Comparison of ENCODE assay signal across 21 mouse cellular contexts in the genomic region with DNA sequence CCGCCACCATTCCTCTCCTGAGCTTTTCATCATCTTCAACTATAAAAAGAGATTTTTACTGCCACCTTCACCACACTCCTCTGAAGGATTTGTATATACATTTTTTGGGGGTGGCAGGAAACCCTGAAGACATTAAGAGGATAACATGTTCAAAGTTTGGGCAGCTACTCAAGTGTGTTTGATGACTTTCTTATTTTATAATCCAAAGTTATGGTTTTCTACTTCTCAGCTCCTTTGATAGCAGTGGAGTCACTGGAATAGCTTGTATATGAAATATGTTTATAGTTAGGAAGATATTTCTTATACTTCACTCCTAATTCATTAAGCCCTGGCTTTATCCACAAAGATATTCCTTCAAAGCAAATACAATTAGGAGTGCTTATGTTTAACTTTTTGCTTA.
DNase-seq lines count a peak whose midpoint lies in the region; ATAC-seq and TF ChIP-seq lines count a peak whose summit lies in the region.
"Had no signal": no experiment of that assay in that cellular context is flagged by ENCODE, and none has a peak within 500 bp of the region (broad histone marks: within the 10 kb centered on the region; RNA-seq: fewer than 3 reads in every experiment).

No protein-coding gene starts in this region.

- peak; percentile 83 for DNase-seq in lung, embryonic 14.5 days
- no peak for DNase-seq in lung, postnatal 0 days (ENCODE audit: low spot score)
- no peak for DNase-seq in lung, postnatal 36 days
- no peak for DNase-seq in lung, postnatal 14 days
- DNase-seq: adrenal gland, adult 2 months; adrenal gland, adult 8-10 months; adrenal gland, postnatal 10 days; adrenal gland, postnatal 14 days; adrenal gland, postnatal 25 days; adrenal gland, postnatal 36 days; B cell, adult 2 months; cerebellum, adult 11 months; cerebellum, adult 11-12 months; cerebellum, adult 18-20 months had no signal

- H3K4me1 ChIP-seq in lung, embryonic 14.5 days (ENCODE audit: insufficient read depth) = 0 out of 2 replicates have a peak, but pooled peaks cover 4% of the 10 kb centered on the region
- no peaks in the 10 kb centered on the region for H3K4me1 ChIP-seq in lung, postnatal 0 days (ENCODE audit: insufficient read depth, low read depth, low read length)
- H3K4me1 ChIP-seq in lung, embryonic 15.5 days = no peaks in the 10 kb centered on the region
- 0 out of 2 replicates have a peak, but pooled peaks cover 2% of the 10 kb centered on the region for H3K4me1 ChIP-seq in lung, embryonic 16.5 days (replicated peaks; ENCODE audit: control insufficient read depth, insufficient read depth, low read length)

- no peaks in the 10 kb centered on the region for H3K36me3 ChIP-seq in lung, embryonic 14.5 days (ENCODE audit: insufficient read depth)
- no peaks in the 10 kb centered on the region for H3K36me3 ChIP-seq in lung, postnatal 0 days (ENCODE audit: insufficient read depth, low read length)
- no peaks in the 10 kb centered on the region for H3K36me3 ChIP-seq in lung, embryonic 15.5 days
- no peaks in the 10 kb centered on the region for H3K36me3 ChIP-seq in lung, embryonic 16.5 days (ENCODE audit: control insufficient read depth, insufficient read depth, low read length)
- H3K36me3 ChIP-seq: G1E had no signal

- no peaks in the 10 kb centered on the region for H3K9me3 ChIP-seq in lung, embryonic 14.5 days (ENCODE audit: low read depth, low read length)
- no peaks in the 10 kb centered on the region for H3K9me3 ChIP-seq in lung, postnatal 0 days (ENCODE audit: low read length)
- no peaks in the 10 kb centered on the region for H3K9me3 ChIP-seq in lung, embryonic 15.5 days
- H3K9me3 ChIP-seq in lung, embryonic 16.5 days (ENCODE audit: control insufficient read depth, low read length) = no peaks in the 10 kb centered on the region
- H3K9me3 ChIP-seq: G1E had no signal

- ATAC-seq in lung, embryonic 14.5 days (ENCODE audit: insufficient read depth) = peak; percentile 92
- ATAC-seq in lung, postnatal 0 days = no peak
- ATAC-seq in lung, embryonic 15.5 days (ENCODE audit: borderline replicate concordance, extremely low read depth, low FRiP score, low TSS enrichment) = peak; percentile 87
- peak; percentile 92 for ATAC-seq in lung, embryonic 16.5 days (ENCODE audit: low read depth)
- ATAC-seq: activated CD4-positive, CD25-positive, alpha-beta regulatory T cell, adult 4 months; CD4-positive, CD25-positive, alpha-beta regulatory T cell, adult 4 months; Patski had no signal

- H3K27me3 ChIP-seq in lung, embryonic 14.5 days (ENCODE audit: insufficient read depth, low read length) = no peaks in the 10 kb centered on the region
- no peaks in the 10 kb centered on the region for H3K27me3 ChIP-seq in lung, postnatal 0 days (replicated peaks; ENCODE audit: insufficient read depth, low read length)
- no peaks in the 10 kb centered on the region for H3K27me3 ChIP-seq in lung, embryonic 15.5 days
- H3K27me3 ChIP-seq in lung, embryonic 16.5 days (ENCODE audit: control insufficient read depth, insufficient read depth, low read depth, low read length) = no peaks in the 10 kb centered on the region
- H3K27me3 ChIP-seq: CH12.LX had no signal

- no peak overlapping the region for H3K4me3 ChIP-seq in lung, embryonic 14.5 days (ENCODE audit: low read depth, low read length)
- H3K4me3 ChIP-seq in lung, postnatal 0 days (ENCODE audit: low read depth, low read length) = no peak overlapping the region
- no peak overlapping the region for H3K4me3 ChIP-seq in lung, embryonic 15.5 days
- H3K4me3 ChIP-seq in lung, embryonic 16.5 days (ENCODE audit: low read length) = no peak overlapping the region

- no peak for TF ChIP-seq CTCF in lung, embryonic 14.5 days (IDR thresholded peaks at IDR 0.05; ENCODE audit: low read depth)
- no peak for TF ChIP-seq CTCF in lung, postnatal 0 days (IDR thresholded peaks at IDR 0.05)

- no peak for TF ChIP-seq EP300 in lung, postnatal 0 days (IDR thresholded peaks at IDR 0.05)

- no peak overlapping the region for H3K4me2 ChIP-seq in lung, embryonic 14.5 days
- H3K4me2 ChIP-seq in lung, postnatal 0 days (replicated peaks; ENCODE audit: low read depth, low read length) = no peak overlapping the region
- no peak overlapping the region for H3K4me2 ChIP-seq in lung, embryonic 15.5 days
- no peak overlapping the region for H3K4me2 ChIP-seq in lung, embryonic 16.5 days (ENCODE audit: low read depth, low read length)

- H3K27ac ChIP-seq in lung, embryonic 14.5 days (ENCODE audit: low read depth) = no peak overlapping the region
- no peak overlapping the region for H3K27ac ChIP-seq in lung, postnatal 0 days (ENCODE audit: low read length)
- H3K27ac ChIP-seq in lung, embryonic 15.5 days = peak overlapping the region; percentile 1; the same call in 1 of the 2 replicates
- H3K27ac ChIP-seq in lung, embryonic 16.5 days (ENCODE audit: low read length) = no peak overlapping the region; the same call in 1 of the 2 replicates

- H3K9ac ChIP-seq in lung, embryonic 14.5 days = no peak overlapping the region
- no peak overlapping the region for H3K9ac ChIP-seq in lung, postnatal 0 days (replicated peaks; ENCODE audit: low read depth)
- H3K9ac ChIP-seq in lung, embryonic 15.5 days = no peak overlapping the region
- H3K9ac ChIP-seq in lung, embryonic 16.5 days (ENCODE audit: low read length) = no peak overlapping the region

- 40% methylated on average over 1 of the region's 1 CpGs for WGBS in lung, embryonic 14.5 days
- WGBS in lung, postnatal 0 days = 43% methylated on average over 1 of the region's 1 CpGs
- 31% methylated on average over 1 of the region's 1 CpGs for WGBS in lung, embryonic 15.5 days
- WGBS in lung, embryonic 16.5 days = 44% methylated on average over 1 of the region's 1 CpGs
